In genomic region chr5:135187349-135188213, GRCm38 (mm10) we compare ENCODE assay signal across 8 mouse cellular contexts. TPM values are rescaled to one million over a fixed set of nuclear protein-coding genes. Genes with fewer than 3 reads are reported as not detected.
DNase-seq lines count a peak whose midpoint lies in the region; ATAC-seq and TF ChIP-seq lines count a peak whose summit lies in the region.

No protein-coding gene starts in this region.

- H3K9ac ChIP-seq in forebrain, embryonic 11.5 days (ENCODE audit: low read length) = peak overlapping the region; percentile 100
- peak overlapping the region; percentile 98 for H3K9ac ChIP-seq in limb, embryonic 13.5 days
- peak overlapping the region; percentile 99 for H3K9ac ChIP-seq in midbrain, embryonic 11.5 days (ENCODE audit: low read length)

- TF ChIP-seq CTCF in layer of hippocampus, adult 2 months (conservative IDR thresholded peaks at IDR 0.05) = 0 out of 2 replicates have a peak, but pooled peaks have one; percentile 14
- no peak for TF ChIP-seq CTCF in bone marrow macrophage, adult 2 months (IDR thresholded peaks at IDR 0.05; ENCODE audit: low read depth, low read length)
- TF ChIP-seq CTCF in testis, adult 2 months (IDR thresholded peaks at IDR 0.05; ENCODE audit: control insufficient read depth, insufficient read depth, insufficient replicate concordance, low read depth, low read length) = no peak

- peak overlapping the region; percentile 86 for H3K4me3 ChIP-seq in layer of hippocampus, adult 2 months
- peak overlapping the region; percentile 83 for H3K4me3 ChIP-seq in bone marrow macrophage, adult 2 months (ENCODE audit: insufficient read depth, low read length)
- peak overlapping the region; percentile 99 for H3K4me3 ChIP-seq in forebrain, embryonic 11.5 days (ENCODE audit: low read depth, low read length)
- H3K4me3 ChIP-seq in limb, embryonic 13.5 days = peak overlapping the region; percentile 99
- peak overlapping the region; percentile 100 for H3K4me3 ChIP-seq in midbrain, embryonic 11.5 days (ENCODE audit: low read depth, low read length)
- H3K4me3 ChIP-seq in testis, adult 2 months (ENCODE audit: control insufficient read depth, low read depth, low read length) = peak overlapping the region; percentile 91

- H3K4me2 ChIP-seq in forebrain, embryonic 11.5 days (ENCODE audit: low read depth, low read length, severe bottlenecking) = peak overlapping the region; percentile 70
- peak overlapping the region; percentile 78 for H3K4me2 ChIP-seq in limb, embryonic 13.5 days (replicated peaks)
- H3K4me2 ChIP-seq in midbrain, embryonic 11.5 days = peak overlapping the region; percentile 82

- intact Hi-C loops in heart, postnatal 14 days (cut with DNase I) = loop anchor here (5.0 kb wide), 1 partner anchor 40 kb away; the partner anchor contains the start of gene Tbl2

- under 1% methylated on average over 100 of the region's 102 CpGs for WGBS in forebrain, embryonic 11.5 days
- under 1% methylated on average over 86 of the region's 102 CpGs for WGBS in limb, embryonic 13.5 days
- WGBS in midbrain, embryonic 11.5 days = under 1% methylated on average over 90 of the region's 102 CpGs

- no peak for TF ChIP-seq POLR2A in bone marrow macrophage, adult 2 months (IDR thresholded peaks at IDR 0.05; ENCODE audit: borderline replicate concordance, low read depth, low read length)
- TF ChIP-seq POLR2A in testis, adult 2 months (IDR thresholded peaks at IDR 0.05; ENCODE audit: control insufficient read depth, low read depth, low read length) = peak; percentile 34; the same call in 1 of the 2 replicates

- peak; percentile 64 for ATAC-seq in forebrain, embryonic 11.5 days (replicated peaks; ENCODE audit: low FRiP score)
- peak; percentile 46; the same call in 1 of the 2 replicates for ATAC-seq in limb, embryonic 13.5 days (ENCODE audit: low FRiP score, low read depth)
- peak; percentile 76 for ATAC-seq in midbrain, embryonic 11.5 days (ENCODE audit: low FRiP score)

- peaks cover 21% of the 10 kb centered on the region for H3K4me1 ChIP-seq in bone marrow macrophage, adult 2 months (ENCODE audit: control insufficient read depth, insufficient read depth, low read length)
- peaks cover 7% of the 10 kb centered on the region for H3K4me1 ChIP-seq in forebrain, embryonic 11.5 days (replicated peaks; ENCODE audit: control insufficient read depth, insufficient read depth, low read length)
- H3K4me1 ChIP-seq in limb, embryonic 13.5 days = peaks cover 40% of the 10 kb centered on the region
- peaks cover 25% of the 10 kb centered on the region for H3K4me1 ChIP-seq in midbrain, embryonic 11.5 days (ENCODE audit: control insufficient read depth, insufficient read depth, low read length)
- peaks cover 7% of the 10 kb centered on the region for H3K4me1 ChIP-seq in testis, adult 2 months (ENCODE audit: control insufficient read depth, insufficient read depth, low read length)

- no peaks in the 10 kb centered on the region for H3K9me3 ChIP-seq in forebrain, embryonic 11.5 days (ENCODE audit: control insufficient read depth, low read length)
- H3K9me3 ChIP-seq in limb, embryonic 13.5 days = no peaks in the 10 kb centered on the region
- peaks cover 2% of the 10 kb centered on the region; the same call in 1 of the 2 replicates for H3K9me3 ChIP-seq in midbrain, embryonic 11.5 days (ENCODE audit: control insufficient read depth, low read length)

- peak overlapping the region; percentile 96 for H3K27ac ChIP-seq in layer of hippocampus, adult 2 months
- peak overlapping the region; percentile 86 for H3K27ac ChIP-seq in bone marrow macrophage, adult 2 months (ENCODE audit: insufficient read depth, low read depth, low read length)
- peak overlapping the region; percentile 97 for H3K27ac ChIP-seq in forebrain, embryonic 11.5 days (ENCODE audit: low read depth, low read length)
- peak overlapping the region; percentile 97 for H3K27ac ChIP-seq in limb, embryonic 13.5 days
- peak overlapping the region; percentile 97 for H3K27ac ChIP-seq in midbrain, embryonic 11.5 days (ENCODE audit: low read depth, low read length)
- peak overlapping the region; percentile 88 for H3K27ac ChIP-seq in testis, adult 2 months (ENCODE audit: control insufficient read depth, insufficient read depth, low read depth, low read length)

- peak in 1 of 2 experiments; percentile 68 for DNase-seq in layer of hippocampus, adult 2 months (ENCODE audit: low spot score in 2 of 2)
- DNase-seq in layer of hippocampus, adult 8-10 months (ENCODE audit: low spot score in 2 of 2) = no peak
- no peak for DNase-seq in forebrain, embryonic 11.5 days (ENCODE audit: low spot score)
- DNase-seq in heart, postnatal 14 days = peak; percentile 48 to 84
- DNase-seq in midbrain, embryonic 11.5 days (ENCODE audit: low spot score, missing footprints) = peak; percentile 96

- no peaks in the 10 kb centered on the region for H3K27me3 ChIP-seq in forebrain, embryonic 11.5 days (ENCODE audit: control insufficient read depth, insufficient read depth, low read length)
- H3K27me3 ChIP-seq in limb, embryonic 13.5 days = no peaks in the 10 kb centered on the region
- H3K27me3 ChIP-seq in midbrain, embryonic 11.5 days (ENCODE audit: control insufficient read depth, insufficient read depth, low read length) = no peaks in the 10 kb centered on the region
- no peaks in the 10 kb centered on the region for H3K27me3 ChIP-seq in testis, adult 2 months (ENCODE audit: control insufficient read depth, insufficient read depth, low read length)

- H3K36me3 ChIP-seq in forebrain, embryonic 11.5 days (ENCODE audit: control insufficient read depth, insufficient read depth, low read length) = no peaks in the 10 kb centered on the region
- peaks cover 16% of the 10 kb centered on the region for H3K36me3 ChIP-seq in limb, embryonic 13.5 days
- no peaks in the 10 kb centered on the region for H3K36me3 ChIP-seq in midbrain, embryonic 11.5 days (ENCODE audit: control insufficient read depth, insufficient read depth, low read length)
- no peaks in the 10 kb centered on the region; the same call in 1 of the 2 replicates for H3K36me3 ChIP-seq in testis, adult 2 months (ENCODE audit: control insufficient read depth, insufficient read depth, low read length)

RNA-seq across cellular contexts. Expression of gene Baz1b, which starts 0.5 kb away (rescaled TPM):
- total RNA-seq in layer of hippocampus, adult 2 months (2021) = 10 to 100 TPM; 79.9 to 87.5 TPM
- total RNA-seq in layer of hippocampus, adult 8-10 months (2022) = 10 to 100 TPM; 67.3 to 95.8 (median 83.4) TPM
- polyA plus RNA-seq in bone marrow macrophage, adult 2 months (2012; ENCODE audit: insufficient read depth, insufficient read length, missing spikeins) = 57.5 and 58.9 TPM in 2 replicates
- 76.3 and 83.6 TPM in 2 replicates for polyA plus RNA-seq in forebrain, embryonic 11.5 days (2014; fragmentation: Nextera tagmentation; extraction: Ambion mirVana)
- total RNA-seq in heart, postnatal 14 days (2021) = 10 to 100 TPM; 43.1 to 44.9 TPM
- polyA plus RNA-seq in limb, embryonic 13.5 days (2015; fragmentation: Nextera tagmentation; extraction: Ambion mirVana) = 48.9 and 50.3 TPM in 2 replicates
- polyA plus RNA-seq in midbrain, embryonic 11.5 days (2014; fragmentation: Nextera tagmentation; extraction: Ambion mirVana) = 57.7 and 60.6 TPM in 2 replicates
- 6.4 and 7.7 TPM in 2 replicates for polyA plus RNA-seq in testis, adult 2 months (2012; rRNA removed)

RNA-seq across cellular contexts. Expression of gene Bcl7b, which starts 19.5 kb away (rescaled TPM):
- 10 to 100 TPM; 55.1 to 62.6 TPM for total RNA-seq in layer of hippocampus, adult 2 months (2021)
- 10 to 100 TPM; 46.6 to 51.8 (median 49.6) TPM for total RNA-seq in layer of hippocampus, adult 8-10 months (2022)
- polyA plus RNA-seq in bone marrow macrophage, adult 2 months (2012; ENCODE audit: insufficient read depth, insufficient read length, missing spikeins) = 48.9 and 57.6 TPM in 2 replicates
- polyA plus RNA-seq in forebrain, embryonic 11.5 days (2014; fragmentation: Nextera tagmentation; extraction: Ambion mirVana) = 43.8 and 46.8 TPM in 2 replicates
- total RNA-seq in heart, postnatal 14 days (2021) = 10 to 100 TPM; 30.0 to 33.1 TPM
- polyA plus RNA-seq in limb, embryonic 13.5 days (2015; fragmentation: Nextera tagmentation; extraction: Ambion mirVana) = 47.3 and 50.0 TPM in 2 replicates
- polyA plus RNA-seq in midbrain, embryonic 11.5 days (2014; fragmentation: Nextera tagmentation; extraction: Ambion mirVana) = 39.2 and 42.6 TPM in 2 replicates
- 33.8 and 36.7 TPM in 2 replicates for polyA plus RNA-seq in testis, adult 2 months (2012; rRNA removed)

RNA-seq across cellular contexts. Expression of gene Tbl2, which starts 38.1 kb away (rescaled TPM):
- total RNA-seq in layer of hippocampus, adult 2 months (2021) = 10 to 100 TPM; 29.8 to 32.0 TPM
- total RNA-seq in layer of hippocampus, adult 8-10 months (2022) = 10 to 100 TPM; 25.4 to 34.4 (median 28.4) TPM
- 5.9 and 6.2 TPM in 2 replicates for polyA plus RNA-seq in bone marrow macrophage, adult 2 months (2012; ENCODE audit: insufficient read depth, insufficient read length, missing spikeins)
- polyA plus RNA-seq in forebrain, embryonic 11.5 days (2014; fragmentation: Nextera tagmentation; extraction: Ambion mirVana) = 24.5 and 25.8 TPM in 2 replicates
- 10 to 100 TPM; 12.3 to 13.5 TPM for total RNA-seq in heart, postnatal 14 days (2021)
- polyA plus RNA-seq in limb, embryonic 13.5 days (2015; fragmentation: Nextera tagmentation; extraction: Ambion mirVana) = 29.0 and 32.5 TPM in 2 replicates
- polyA plus RNA-seq in midbrain, embryonic 11.5 days (2014; fragmentation: Nextera tagmentation; extraction: Ambion mirVana) = 20.1 and 21.2 TPM in 2 replicates
- polyA plus RNA-seq in testis, adult 2 months (2012; rRNA removed) = 63.4 and 65.5 TPM in 2 replicates

Comparison
In these comparisons a context has a peak if more than half of its experiments do, and no peak if none do; other contexts are left out.
1. DNase-seq: peak in heart, postnatal 14 days (2 of 2) and midbrain, embryonic 11.5 days (single experiment); none in layer of hippocampus, adult 8-10 months (0 of 2) and forebrain, embryonic 11.5 days (single experiment).
2. Peak in every context shown above with its lines, with median percentiles within 50 percentile points of each other: H3K27ac ChIP-seq, H3K4me3 ChIP-seq, ATAC-seq, H3K4me2 ChIP-seq and H3K9ac ChIP-seq.